Mouse (Mus musculus) midbrain, embryonic 12.5 days (tissue): ENCODE data around the gene Ero1l. TPM values are rescaled to one million over a fixed set of nuclear protein-coding genes. Genes with fewer than 3 reads are reported as not detected.

Experiments
- ATAC-seq: fragments of 200-750 bp; cut with Nextera tagmentation; 2 replicates; pipeline ENCODE4 v1.8.0; 2017; ENCODE audit warnings: low read depth, moderate TSS enrichment, moderate library complexity; ENCODE audit not compliant: low FRiP score
- H3K27ac ChIP-seq: fragments of 300-500 bp; sonication (generic); replicated peaks from 2 replicates; pipeline ENCODE4 v1.5.1; 2016; ENCODE audit warnings: mild to moderate bottlenecking
- H3K27me3 ChIP-seq: fragments of 300-500 bp; sonication (generic); 2 replicates; pipeline ENCODE4 v1.6.1; 2016; ENCODE audit warnings: mild to moderate bottlenecking
- H3K36me3 ChIP-seq: fragments of 300-500 bp; sonication (generic); 2 replicates; pipeline ENCODE4 v1.6.1; 2016
- H3K4me1 ChIP-seq: fragments of 300-500 bp; sonication (generic); 2 replicates; pipeline ENCODE4 v1.6.1; 2016
- H3K4me2 ChIP-seq: fragments of 300-500 bp; sonication (generic); replicated peaks from 2 replicates; pipeline ENCODE4 v1.6.1; 2016; ENCODE audit warnings: mild to moderate bottlenecking, moderate library complexity
- H3K4me3 ChIP-seq: fragments of 300-500 bp; sonication (generic); 2 replicates; pipeline ENCODE4 v1.5.1; 2016; ENCODE audit warnings: mild to moderate bottlenecking
- H3K9ac ChIP-seq: fragments of 300-500 bp; sonication (generic); replicated peaks from 2 replicates; pipeline ENCODE4 v1.6.1; 2016; ENCODE audit warnings: mild to moderate bottlenecking, moderate library complexity
- H3K9me3 ChIP-seq: fragments of 300-500 bp; sonication (generic); 2 replicates; pipeline ENCODE4 v1.6.1; 2016; ENCODE audit warnings: mild to moderate bottlenecking
- WGBS: fragments of 180-500 bp; shearing (Covaris S2); methylation state at CpG from one replicate; pipeline ENCODE4 v1.1.7; 2016; 5-methylcytosine and 5-hydroxymethylcytosine counted together
- polyA plus RNA-seq: library from polyadenylated mRNA; unstranded; fragments of >200 nt; fragmentation: Nextera tagmentation; extraction: Ambion mirVana; gene quantifications from 2 replicates; pipeline ENCODE4 v1.2.1, GENCODE M21; 2016

Gene Ero1l
- polyA plus RNA-seq, 1 experiment from 2014 or later, result 33.5 TPM

DNA sequence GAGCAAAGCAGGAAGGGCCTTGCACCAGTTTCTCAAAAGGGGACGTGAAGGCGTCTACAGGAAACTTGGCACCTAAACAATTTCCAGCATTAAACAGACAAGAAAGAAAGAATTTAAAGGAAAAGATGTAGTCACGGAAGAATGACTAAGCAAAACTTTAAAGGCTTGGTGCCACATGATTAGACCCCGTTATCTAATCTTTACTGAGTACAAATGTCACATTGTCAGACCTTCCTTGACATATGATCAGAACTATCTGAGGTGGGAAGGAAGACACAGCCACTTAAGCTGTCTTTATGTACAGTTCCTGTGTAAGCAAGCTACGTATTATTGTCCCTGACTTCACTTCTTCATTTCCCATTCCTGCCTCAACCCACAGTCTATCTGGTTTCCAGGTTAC is 3.1 kb upstream of the Ero1l start:
- 84% methylated on average over 5 of the region's 5 CpGs for WGBS
- no peak overlapping the region for H3K4me2 ChIP-seq
- no peak overlapping the region for H3K4me3 ChIP-seq
- H3K9ac ChIP-seq, result no peak overlapping the region
- 0 out of 2 replicates have a peak, but pooled peaks cover 4% of the 10 kb centered on the region for H3K27me3 ChIP-seq
- H3K36me3 ChIP-seq, result no peaks in the 10 kb centered on the region
- H3K4me1 ChIP-seq, result peaks cover 10% of the 10 kb centered on the region
- no peak overlapping the region for H3K27ac ChIP-seq
- H3K9me3 ChIP-seq, result no peaks in the 10 kb centered on the region
- no peak for ATAC-seq

DNA sequence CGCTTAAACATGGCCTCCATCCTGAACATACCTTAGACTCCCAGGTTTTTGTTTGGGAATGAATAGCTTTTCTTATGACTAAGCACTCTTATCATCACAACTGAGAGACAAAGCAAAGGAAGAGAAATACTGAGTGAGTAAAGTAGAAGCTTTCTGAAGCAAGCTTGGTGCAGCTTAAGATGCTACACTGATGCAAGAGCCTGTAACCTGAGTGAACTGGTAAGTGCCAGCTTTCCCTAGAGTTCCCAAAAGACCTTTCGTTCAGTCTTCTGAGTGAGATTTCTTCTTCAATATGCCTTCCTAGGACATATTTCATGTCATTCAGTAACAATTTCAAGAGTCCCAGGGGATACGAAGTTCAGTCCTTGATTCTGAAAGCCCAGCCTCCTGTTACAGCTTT is 2.5 kb upstream of the Ero1l start:
- H3K27me3 ChIP-seq, result 0 out of 2 replicates have a peak, but pooled peaks cover 4% of the 10 kb centered on the region
- H3K4me3 ChIP-seq, result no peak overlapping the region
- no peak overlapping the region for H3K27ac ChIP-seq
- 86% methylated on average over 3 of the region's 3 CpGs for WGBS
- no peak for ATAC-seq
- H3K4me1 ChIP-seq, result peaks cover 10% of the 10 kb centered on the region
- H3K9me3 ChIP-seq, result no peaks in the 10 kb centered on the region
- no peaks in the 10 kb centered on the region for H3K36me3 ChIP-seq
- H3K4me2 ChIP-seq, result no peak overlapping the region
- no peak overlapping the region for H3K9ac ChIP-seq

DNA sequence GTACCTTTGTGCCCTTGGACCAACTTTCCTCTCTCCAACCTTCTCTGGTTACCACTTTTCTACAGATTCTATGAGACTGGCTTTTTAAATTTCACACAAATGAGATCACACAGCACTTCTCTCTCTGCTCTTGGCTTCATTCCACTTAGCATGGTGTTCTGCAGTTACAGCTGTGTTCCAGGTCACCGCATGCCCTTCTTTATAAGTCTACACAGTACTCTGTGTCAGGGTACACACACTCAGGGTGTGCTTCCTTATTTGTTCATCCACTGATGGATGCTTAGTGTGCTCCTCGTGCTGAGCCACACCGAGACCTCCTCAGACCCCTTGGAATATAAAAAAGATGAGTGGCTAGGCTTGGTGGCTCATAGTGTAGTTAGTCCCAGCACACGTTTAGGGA is 1.5 kb upstream of the Ero1l start:
- no peaks in the 10 kb centered on the region for H3K9me3 ChIP-seq
- no peak overlapping the region for H3K4me2 ChIP-seq
- no peak overlapping the region for H3K27ac ChIP-seq
- no peak for ATAC-seq
- peaks cover 7% of the 10 kb centered on the region for H3K4me1 ChIP-seq
- H3K36me3 ChIP-seq, result no peaks in the 10 kb centered on the region
- no peak overlapping the region for H3K9ac ChIP-seq
- 84% methylated on average over 4 of the region's 4 CpGs for WGBS
- no peak overlapping the region for H3K4me3 ChIP-seq
- H3K27me3 ChIP-seq, result 0 out of 2 replicates have a peak, but pooled peaks cover 4% of the 10 kb centered on the region

DNA sequence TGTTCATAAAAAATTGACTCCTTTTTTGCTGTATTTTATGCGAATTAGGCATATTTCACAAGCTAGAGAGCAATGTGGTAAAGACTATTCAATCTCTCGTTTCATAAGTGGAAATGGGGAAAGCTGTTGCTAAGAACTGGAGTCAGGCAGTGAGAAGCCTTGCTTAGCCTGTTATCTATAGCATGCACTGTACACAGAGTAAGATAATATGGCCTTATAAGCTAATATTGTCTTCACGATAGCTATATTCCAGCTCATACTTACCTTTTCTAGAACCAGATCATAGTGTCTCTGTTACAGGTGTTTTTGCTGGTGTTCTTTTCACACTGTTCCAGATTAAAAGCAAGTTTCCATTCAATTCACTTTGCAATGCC is 653 bp upstream of the Ero1l start:
- no peaks in the 10 kb centered on the region for H3K36me3 ChIP-seq
- 0 out of 2 replicates have a peak, but pooled peaks cover 4% of the 10 kb centered on the region for H3K27me3 ChIP-seq
- H3K9me3 ChIP-seq, result no peaks in the 10 kb centered on the region
- no peak overlapping the region for H3K9ac ChIP-seq
- H3K4me3 ChIP-seq, result no peak overlapping the region
- H3K4me2 ChIP-seq, result peak overlapping the region; percentile 74
- 69% methylated on average over 3 of the region's 3 CpGs for WGBS
- peaks cover 7% of the 10 kb centered on the region for H3K4me1 ChIP-seq
- peak overlapping the region; percentile 88; the same call in 1 of the 2 replicates for H3K27ac ChIP-seq
- no peak for ATAC-seq

GRCm38 (mm10) chr14:45317921-45318411 is 605 bp downstream of the Ero1l start:
- H3K9me3 ChIP-seq, result no peaks in the 10 kb centered on the region
- peaks cover 7% of the 10 kb centered on the region for H3K4me1 ChIP-seq
- peak overlapping the region; percentile 89 for H3K4me3 ChIP-seq
- H3K36me3 ChIP-seq, result no peaks in the 10 kb centered on the region
- ATAC-seq, result no peak
- WGBS, result under 1% methylated on average over 38 of the region's 38 CpGs
- peak overlapping the region; percentile 92 for H3K9ac ChIP-seq
- H3K27me3 ChIP-seq, result 0 out of 2 replicates have a peak, but pooled peaks cover 4% of the 10 kb centered on the region
- peak overlapping the region; percentile 88 for H3K27ac ChIP-seq
- H3K4me2 ChIP-seq, result peak overlapping the region; percentile 74

GRCm38 (mm10) chr14:45316927-45317326 is 1.6 kb downstream of the Ero1l start:
- Histone ChIP-seq H3K27me3 (0 out of 2 replicates have a peak, but pooled peaks cover 4% of the 10 kb centered on the region), H3K4me3 (peak overlapping the region; percentile 89), H3K9ac (no peak overlapping the region), H3K36me3 (no peaks in the 10 kb centered on the region), H3K27ac (no peak overlapping the region), H3K9me3 (no peaks in the 10 kb centered on the region), H3K4me1 (peaks cover 7% of the 10 kb centered on the region), H3K4me2 (peak overlapping the region; percentile 74)
- ATAC-seq, result no peak
- 82% methylated on average over 5 of the region's 5 CpGs for WGBS

GRCm38 (mm10) chr14:45310101-45310500 is 8.5 kb downstream of the Ero1l start:
- H3K27me3 ChIP-seq, result no peaks in the 10 kb centered on the region
- no peak overlapping the region for H3K4me2 ChIP-seq
- no peak overlapping the region for H3K4me3 ChIP-seq
- H3K27ac ChIP-seq, result no peak overlapping the region
- H3K4me1 ChIP-seq, result no peaks in the 10 kb centered on the region
- H3K9ac ChIP-seq, result no peak overlapping the region
- ATAC-seq, result no peak
- H3K36me3 ChIP-seq, result no peaks in the 10 kb centered on the region
- H3K9me3 ChIP-seq, result no peaks in the 10 kb centered on the region
- 92% methylated on average over 14 of the region's 14 CpGs for WGBS

- ATAC-seq, result no peak
Measured at GRCm38 (mm10) chr14:45309646-45310045, 8.9 kb downstream of the Ero1l start.

GRCm38 (mm10) chr14:45307630-45308328 is 10.8 kb downstream of the Ero1l start:
- no peak overlapping the region for H3K4me3 ChIP-seq
- no peak overlapping the region for H3K9ac ChIP-seq
- 0 out of 2 replicates have a peak, but pooled peaks cover 2% of the 10 kb centered on the region for H3K4me1 ChIP-seq
- no peaks in the 10 kb centered on the region for H3K27me3 ChIP-seq
- 89% methylated on average over 8 of the region's 8 CpGs for WGBS
- H3K9me3 ChIP-seq, result no peaks in the 10 kb centered on the region
- H3K27ac ChIP-seq, result no peak overlapping the region
- no peak for ATAC-seq
- no peak overlapping the region for H3K4me2 ChIP-seq
- 0 out of 2 replicates have a peak, but pooled peaks cover 3% of the 10 kb centered on the region for H3K36me3 ChIP-seq

More at GRCm38 (mm10) chr14:45309646-45310045, 8.9 kb downstream of the Ero1l start:
- WGBS, result 92% methylated on average over 13 of the region's 13 CpGs
- Histone ChIP-seq H3K9ac (no peak overlapping the region), H3K9me3 (no peaks in the 10 kb centered on the region), H3K4me1 (no peaks in the 10 kb centered on the region), H3K27me3 (no peaks in the 10 kb centered on the region), H3K36me3 (no peaks in the 10 kb centered on the region), H3K4me3 (no peak overlapping the region), H3K27ac (no peak overlapping the region), H3K4me2 (no peak overlapping the region)

- H3K9ac ChIP-seq, result no peak overlapping the region
- H3K9me3 ChIP-seq, result no peaks in the 10 kb centered on the region
- H3K27me3 ChIP-seq, result no peaks in the 10 kb centered on the region
- H3K4me1 ChIP-seq, result 0 out of 2 replicates have a peak, but pooled peaks cover 2% of the 10 kb centered on the region
- peaks cover 16% of the 10 kb centered on the region for H3K36me3 ChIP-seq
- H3K27ac ChIP-seq, result no peak overlapping the region
- H3K4me2 ChIP-seq, result no peak overlapping the region
- ATAC-seq, result no peak
- H3K4me3 ChIP-seq, result no peak overlapping the region
- 88% methylated on average over 5 of the region's 5 CpGs for WGBS
Measured at GRCm38 (mm10) chr14:45305852-45306251, 12.7 kb downstream of the Ero1l start.

- Histone ChIP-seq H3K27me3 (no peaks in the 10 kb centered on the region), H3K36me3 (peaks cover 29% of the 10 kb centered on the region), H3K9me3 (no peaks in the 10 kb centered on the region), H3K4me3 (no peak overlapping the region), H3K27ac (no peak overlapping the region), H3K4me2 (no peak overlapping the region), H3K4me1 (0 out of 2 replicates have a peak, but pooled peaks cover 2% of the 10 kb centered on the region), H3K9ac (no peak overlapping the region)
- ATAC-seq, result peak; percentile 78
- 61% methylated on average over 4 of the region's 4 CpGs for WGBS
Measured at GRCm38 (mm10) chr14:45304389-45304788, 14.2 kb downstream of the Ero1l start.

DNA sequence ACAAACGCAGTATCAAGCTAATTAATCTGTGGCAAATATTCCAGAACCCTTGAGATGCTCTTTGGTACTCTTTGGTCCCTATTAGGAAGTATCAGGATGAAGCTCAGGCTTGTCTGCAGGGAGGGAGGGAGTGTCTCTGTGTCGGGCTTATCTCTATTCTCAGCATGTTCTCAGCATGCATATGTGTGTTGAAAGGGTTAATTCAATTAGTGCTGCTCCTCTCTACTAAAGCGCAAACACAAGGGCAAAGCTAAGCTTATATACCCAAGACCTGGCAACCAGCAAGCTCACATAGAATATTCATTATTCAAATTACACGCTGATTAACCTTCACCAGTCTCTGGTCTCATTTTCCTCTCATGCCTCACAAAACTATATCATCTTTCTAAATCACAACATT is 14.6 kb downstream of the Ero1l start:
- Histone ChIP-seq H3K27me3 (no peaks in the 10 kb centered on the region), H3K4me2 (no peak overlapping the region), H3K27ac (no peak overlapping the region), H3K9me3 (no peaks in the 10 kb centered on the region), H3K4me3 (no peak overlapping the region), H3K36me3 (peaks cover 34% of the 10 kb centered on the region), H3K9ac (no peak overlapping the region), H3K4me1 (0 out of 2 replicates have a peak, but pooled peaks cover 2% of the 10 kb centered on the region)
- 37% methylated on average over 4 of the region's 4 CpGs for WGBS
- ATAC-seq, result peak; percentile 89
